Mouse (Mus musculus): ENCODE data around the gene Cerkl. TPM values are rescaled to one million over a fixed set of nuclear protein-coding genes. Genes with fewer than 3 reads are reported as not detected.
A peak's percentile ranks its signal among the peaks of the same experiment; 100 is the strongest.

Gene Cerkl
- total RNA-seq (2022): 1 to 10 TPM; 5.9 to 7.8 (median 6.4) TPM

DNA sequence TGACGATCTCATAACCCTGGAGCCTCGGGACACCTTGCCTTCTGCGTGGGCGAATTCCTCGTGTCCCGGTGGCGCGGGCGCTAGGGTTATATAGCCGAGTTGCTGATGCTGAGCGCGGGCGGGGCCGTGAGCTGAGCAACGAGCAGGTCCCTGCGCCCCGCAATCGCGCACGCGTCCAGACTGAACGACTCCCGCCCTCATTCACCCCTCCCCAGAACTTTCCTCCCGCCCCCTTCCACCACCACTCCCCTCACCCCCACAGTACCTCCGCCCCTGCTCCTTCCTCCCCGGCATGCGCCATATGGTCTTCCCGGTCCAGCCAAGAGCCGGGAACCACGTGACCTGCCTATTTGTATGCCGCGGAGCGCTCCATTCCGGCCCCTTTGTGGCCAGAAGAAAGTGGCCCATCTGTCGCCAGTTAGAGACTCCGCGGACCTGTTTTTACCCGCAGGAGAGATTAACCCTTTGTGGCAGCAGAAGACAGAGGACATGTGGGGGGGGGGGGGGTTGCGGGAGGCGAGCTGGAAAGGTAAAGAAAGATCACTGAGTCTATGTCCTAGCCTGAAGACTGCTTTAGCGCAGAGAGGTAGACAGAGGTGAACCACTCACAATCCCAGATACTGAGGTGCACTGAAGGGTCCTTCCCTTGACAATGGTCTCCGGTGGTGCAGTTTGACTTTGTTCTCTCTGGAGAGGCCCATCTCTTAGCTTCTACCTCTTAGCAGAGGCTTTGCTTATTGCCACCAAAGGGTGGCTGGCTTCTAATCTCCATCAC lies at the start of gene Cerkl, which contains the start of gene Neurod1:
Gene Cerkl, minus strand, starts transcription at position 211 of the 775 bp plus-strand sequence.
Gene Neurod1, minus strand, starts transcription at position 177 of the 775 bp plus-strand sequence.
- peak; percentile 56 to 66 for DNase-seq (ENCODE audit: low spot score in 2 of 2)

DNA sequence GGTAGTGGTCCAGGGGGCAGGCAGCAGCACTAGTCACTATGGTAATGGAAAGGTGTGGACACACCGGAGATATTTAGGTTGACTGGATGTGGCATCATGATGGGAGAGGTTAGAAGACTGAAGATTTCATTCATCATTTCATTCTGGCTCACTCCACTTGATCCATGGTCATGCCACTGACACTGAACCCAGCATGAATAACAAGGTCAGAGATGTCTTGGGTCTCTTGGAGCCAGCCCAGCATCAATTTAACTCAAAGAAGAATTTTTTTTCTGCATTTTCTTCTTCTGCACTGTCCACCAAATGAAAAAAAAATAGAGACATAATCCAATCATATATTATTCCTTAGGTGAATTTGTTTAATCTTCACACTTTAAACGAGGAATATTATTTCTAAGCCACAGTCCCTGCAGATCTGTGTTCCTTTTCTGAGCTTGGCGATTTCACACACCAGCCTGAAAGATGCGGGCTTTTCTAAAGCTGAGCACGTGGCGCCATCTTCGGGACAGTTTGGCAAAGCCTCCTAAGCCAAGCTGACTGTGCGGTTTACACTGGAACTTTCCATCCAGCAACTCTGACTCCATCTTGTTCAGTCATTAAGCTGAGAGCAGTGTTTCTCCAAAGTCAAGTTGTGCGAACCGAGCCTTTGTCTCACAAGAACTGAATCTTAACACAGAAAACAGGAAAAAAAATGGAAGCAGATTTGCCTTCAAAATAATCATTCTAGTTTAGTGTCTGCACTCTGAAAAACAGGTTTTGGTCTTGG lies 42.6 kb upstream of the Cerkl start:
- peak; percentile 55 to 82 for DNase-seq (ENCODE audit: low spot score in 2 of 2)

DNA sequence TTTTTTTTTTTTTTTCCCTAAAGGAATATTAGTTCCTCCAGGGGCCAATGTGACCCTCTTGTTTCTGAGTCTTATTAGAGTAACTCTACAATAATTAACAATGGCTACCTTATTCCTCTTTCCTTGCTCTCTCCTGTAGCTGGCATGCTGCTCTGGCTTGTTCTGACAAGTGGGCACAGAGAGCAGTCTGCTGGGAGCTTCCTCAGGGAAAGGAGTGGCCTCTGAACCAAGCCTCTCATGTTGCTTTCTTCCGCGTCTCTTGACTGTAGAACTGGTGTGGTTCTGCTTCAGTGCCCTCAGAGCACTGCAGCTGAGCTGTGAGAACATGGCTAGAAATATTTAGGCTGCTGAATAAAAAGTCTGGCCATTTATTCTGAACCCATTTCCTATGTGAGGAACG lies 28.5 kb upstream of the Cerkl start:
- no peak for DNase-seq (ENCODE audit: low spot score in 2 of 2)

DNA sequence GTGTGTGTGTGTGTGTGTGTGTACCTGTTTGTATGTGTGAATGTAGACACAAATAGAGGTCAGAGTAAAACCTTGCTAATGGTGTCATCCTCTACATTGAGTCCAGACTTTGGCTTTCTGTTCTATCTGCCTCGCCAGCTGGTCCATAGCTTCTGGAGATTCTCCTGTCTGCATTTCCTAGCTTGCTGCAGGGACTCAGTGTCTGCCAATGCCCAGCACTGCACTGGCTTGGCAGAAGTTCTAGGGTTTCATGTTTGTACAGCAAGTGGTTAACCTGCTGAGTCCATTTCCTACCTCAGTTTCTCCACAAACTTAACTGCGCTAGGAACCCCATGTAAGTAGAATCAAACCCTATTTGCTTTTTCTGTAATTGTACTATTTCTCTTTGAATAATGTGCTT lies 25.9 kb upstream of the Cerkl start:
- DNase-seq (ENCODE audit: low spot score in 2 of 2): no peak

DNA sequence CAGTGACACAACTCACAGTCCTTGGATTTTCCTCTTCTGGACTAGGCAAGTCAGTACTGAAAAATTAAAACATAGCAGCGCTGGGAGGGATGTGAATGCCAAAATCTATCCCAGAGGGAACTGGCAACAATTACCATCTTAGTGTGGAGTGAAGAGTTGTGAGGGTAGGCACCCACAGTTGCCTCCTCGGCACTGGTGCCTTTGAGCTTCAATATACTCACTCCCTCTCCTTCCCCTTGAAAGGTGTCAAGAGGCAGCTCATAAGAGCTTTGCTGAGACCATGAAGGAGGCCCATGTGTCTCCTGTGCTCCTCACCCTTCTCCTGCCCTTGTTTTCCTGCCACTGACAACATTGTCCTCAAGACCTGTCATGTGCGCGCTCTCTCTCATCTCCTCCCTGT lies 5.8 kb upstream of the Cerkl start:
- DNase-seq (ENCODE audit: low spot score in 2 of 2): no peak

DNA sequence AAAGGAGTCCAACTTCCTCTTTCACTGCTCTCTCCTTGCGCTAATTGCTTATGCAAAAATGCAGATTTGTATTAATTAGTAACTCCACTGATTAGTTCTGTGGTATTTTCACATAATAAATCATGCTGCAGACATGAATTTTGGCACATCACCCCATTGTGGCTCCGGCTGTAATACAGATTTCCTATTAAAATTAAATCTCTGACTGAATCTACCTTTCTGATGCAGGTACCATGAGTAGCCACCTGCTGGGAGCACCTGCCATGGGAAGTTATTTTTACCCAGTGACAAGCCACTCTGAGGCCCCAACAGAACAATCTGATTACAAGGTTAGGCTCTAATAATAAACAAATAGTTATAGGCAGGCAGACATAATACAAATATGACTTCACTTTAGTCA lies 5.3 kb upstream of the Cerkl start:
- DNase-seq (ENCODE audit: low spot score in 2 of 2): no peak

DNA sequence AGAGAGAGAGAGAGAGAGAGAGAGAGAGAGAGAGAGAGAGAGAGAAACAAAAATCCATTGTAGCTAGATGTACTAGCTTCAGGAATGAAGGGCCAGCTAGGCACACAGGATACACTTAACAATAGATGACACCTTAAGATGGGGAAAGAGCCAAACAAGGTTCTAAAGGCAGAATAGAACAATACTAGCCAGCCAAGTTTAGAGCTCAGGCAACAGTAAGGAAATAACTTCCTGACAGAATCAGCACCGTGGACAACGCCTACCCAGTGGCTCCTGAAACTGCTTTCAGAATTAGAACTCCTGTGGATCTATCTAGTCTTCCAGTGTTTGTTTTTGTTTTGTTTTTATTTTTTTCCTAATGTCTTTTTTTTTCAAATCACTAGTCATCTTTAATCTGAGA lies 4.0 kb upstream of the Cerkl start:
- no peak for DNase-seq (ENCODE audit: low spot score in 2 of 2)

DNA sequence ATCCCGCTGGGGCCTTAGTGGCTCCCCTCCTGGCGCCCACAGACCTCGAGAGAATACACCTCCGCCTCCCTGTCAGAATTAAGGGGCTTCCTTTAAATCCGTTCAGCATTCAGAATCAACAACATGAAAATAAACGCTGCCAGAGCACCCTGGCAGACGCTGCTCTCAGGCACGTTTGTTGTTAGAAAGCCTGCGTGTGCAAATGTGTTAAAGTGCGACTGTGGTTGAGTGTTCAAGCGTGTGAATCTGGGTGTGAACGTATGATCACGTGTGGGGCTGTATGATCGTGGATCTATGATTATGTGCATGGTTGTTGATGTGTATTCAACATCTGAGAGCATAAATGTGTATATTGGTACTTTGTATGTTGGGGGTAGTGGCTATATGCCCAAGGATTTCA lies 3.5 kb upstream of the Cerkl start:
- no peak for DNase-seq (ENCODE audit: low spot score in 2 of 2)

DNA sequence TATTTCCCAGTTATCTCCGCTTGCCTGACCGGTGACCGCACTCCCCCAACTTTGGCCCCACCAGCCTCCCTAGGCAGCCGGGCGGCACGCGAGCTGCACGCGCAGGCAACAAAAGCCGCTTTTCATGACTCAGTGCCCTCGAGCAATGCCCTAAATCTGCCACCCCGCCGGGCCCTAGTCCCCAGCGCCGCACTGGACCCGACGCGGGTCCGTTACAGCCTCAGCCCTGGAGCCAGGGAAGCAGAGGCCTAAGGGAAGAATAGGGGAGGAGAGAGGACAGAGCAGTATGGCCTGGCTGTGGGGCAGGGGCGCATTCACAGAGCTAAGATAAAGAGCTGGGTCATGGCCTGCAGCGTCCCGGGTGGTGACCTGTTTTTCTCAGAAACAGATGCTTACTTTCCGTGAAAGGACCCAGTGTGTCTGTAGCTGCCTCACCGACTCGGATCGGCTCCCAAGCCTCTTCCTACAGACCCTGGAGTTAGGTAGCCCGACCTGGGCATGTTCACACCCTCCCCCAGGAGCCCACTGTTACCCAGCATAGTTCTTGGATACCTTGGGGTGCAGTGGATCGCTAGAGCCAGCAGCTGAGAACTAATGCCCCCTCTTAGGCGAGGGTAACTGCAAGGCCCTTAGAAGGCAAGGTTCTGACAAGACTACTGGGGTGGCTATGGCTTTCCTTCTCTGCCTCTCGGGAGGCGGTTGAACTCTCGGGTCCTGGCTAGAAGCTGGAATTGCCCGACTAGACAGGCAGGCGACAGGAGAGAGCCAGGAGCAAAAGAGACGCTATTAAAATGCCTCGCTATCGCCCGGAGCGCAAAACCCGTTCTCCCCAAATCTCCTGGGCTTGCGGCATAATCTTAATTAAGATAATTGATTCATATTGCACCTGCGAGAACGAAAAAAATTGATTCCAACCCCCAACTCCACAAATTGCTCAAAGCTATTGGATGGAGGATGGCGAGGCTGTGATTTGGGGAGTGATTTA lies 2.8 kb upstream of the Cerkl start:
- no peak for DNase-seq (ENCODE audit: low spot score in 2 of 2)

DNA sequence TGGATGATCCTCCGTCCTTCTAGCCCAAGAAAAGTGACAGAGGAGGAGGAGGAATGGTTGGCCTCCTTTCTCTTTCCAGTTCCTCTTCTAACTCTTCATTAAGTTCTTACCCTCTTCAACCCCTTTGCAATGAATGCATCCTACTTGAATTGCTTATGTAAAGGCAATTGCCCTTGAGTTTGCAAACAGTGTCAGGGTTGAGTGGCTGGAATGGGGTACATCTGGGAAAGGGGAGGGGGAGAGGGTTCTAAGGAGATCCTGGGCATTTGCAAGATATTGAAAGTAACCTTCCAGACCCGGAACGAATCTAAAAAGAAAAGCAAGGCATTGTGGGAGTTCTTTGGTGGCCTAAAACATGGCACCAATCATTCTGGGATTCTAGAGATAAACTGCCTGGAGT lies 1.3 kb upstream of the Cerkl start:
- no peak for DNase-seq (ENCODE audit: low spot score in 2 of 2)

DNA sequence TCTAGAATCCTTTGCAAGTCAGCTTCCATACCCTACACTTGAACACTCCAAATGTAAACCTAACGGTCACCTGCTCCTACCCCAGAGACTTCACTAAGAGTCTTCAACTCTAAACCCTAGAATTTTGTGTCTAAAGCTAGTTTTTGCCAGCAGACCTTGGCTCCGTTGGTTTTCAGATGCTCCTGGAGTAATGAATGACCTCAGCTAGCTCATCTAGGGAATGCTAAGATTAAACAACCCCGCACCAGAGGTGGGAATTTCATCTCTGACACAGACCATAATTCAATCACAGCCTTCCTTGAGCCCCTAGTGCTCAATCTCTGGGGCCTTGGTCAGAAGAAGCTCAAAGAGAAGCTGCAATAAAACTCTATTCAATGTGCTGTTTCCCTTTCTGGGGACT lies 849 bp upstream of the Cerkl start:
- no peak for DNase-seq (ENCODE audit: low spot score in 2 of 2)

DNA sequence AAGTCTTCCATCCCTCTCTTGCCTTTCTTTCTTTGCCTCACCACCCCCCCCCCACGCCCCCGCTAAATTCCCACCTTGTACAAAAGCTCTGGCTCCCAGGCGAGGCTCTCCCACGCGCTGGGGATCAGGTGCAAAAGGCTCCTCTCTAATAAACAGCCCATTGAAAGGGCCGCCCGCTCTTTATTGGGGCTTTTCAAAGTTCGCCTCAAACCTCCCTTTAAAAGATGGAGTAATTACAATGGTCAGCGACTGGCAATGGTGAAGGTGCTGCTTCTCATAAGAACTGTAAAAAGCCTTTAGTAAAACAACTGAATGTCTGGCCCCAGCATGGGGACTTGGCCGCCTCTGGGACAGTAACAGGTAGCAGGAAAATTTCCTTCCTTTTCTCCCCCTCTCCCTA lies 939 bp downstream of the Cerkl start:
- no peak for DNase-seq (ENCODE audit: low spot score in 2 of 2)

DNA sequence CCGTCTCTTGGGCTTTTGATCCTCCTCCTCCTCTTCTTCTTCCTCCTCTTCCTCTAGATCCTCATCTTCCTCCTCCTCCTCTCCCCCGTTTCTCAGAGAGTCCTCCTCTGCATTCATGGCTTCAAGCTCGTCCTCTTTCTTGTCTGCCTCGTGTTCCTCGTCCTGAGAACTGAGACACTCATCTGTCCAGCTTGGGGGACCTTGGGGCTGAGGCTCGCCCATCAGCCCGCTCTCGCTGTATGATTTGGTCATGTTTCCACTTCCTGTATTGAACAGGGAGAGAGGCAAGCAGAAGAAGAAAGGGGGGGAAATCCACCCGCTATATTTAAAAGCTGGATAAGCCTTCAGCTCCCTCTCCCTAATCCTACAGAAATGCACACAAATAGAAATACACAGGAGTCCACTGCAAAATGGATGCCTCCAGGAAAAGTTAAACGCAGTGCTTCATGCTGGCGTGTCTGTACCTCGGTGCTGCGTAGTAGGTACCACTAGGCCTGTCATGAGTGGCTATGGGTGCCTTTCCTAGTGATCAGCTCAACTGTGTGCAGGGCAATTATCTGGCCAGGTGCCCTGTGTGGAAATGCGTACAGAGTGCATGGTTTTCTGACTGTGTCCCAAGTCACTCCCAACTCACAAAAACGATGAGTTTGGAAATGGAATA lies 1.7 kb downstream of the Cerkl start:
- peak; percentile 20 to 28 for DNase-seq (ENCODE audit: low spot score in 2 of 2)

DNA sequence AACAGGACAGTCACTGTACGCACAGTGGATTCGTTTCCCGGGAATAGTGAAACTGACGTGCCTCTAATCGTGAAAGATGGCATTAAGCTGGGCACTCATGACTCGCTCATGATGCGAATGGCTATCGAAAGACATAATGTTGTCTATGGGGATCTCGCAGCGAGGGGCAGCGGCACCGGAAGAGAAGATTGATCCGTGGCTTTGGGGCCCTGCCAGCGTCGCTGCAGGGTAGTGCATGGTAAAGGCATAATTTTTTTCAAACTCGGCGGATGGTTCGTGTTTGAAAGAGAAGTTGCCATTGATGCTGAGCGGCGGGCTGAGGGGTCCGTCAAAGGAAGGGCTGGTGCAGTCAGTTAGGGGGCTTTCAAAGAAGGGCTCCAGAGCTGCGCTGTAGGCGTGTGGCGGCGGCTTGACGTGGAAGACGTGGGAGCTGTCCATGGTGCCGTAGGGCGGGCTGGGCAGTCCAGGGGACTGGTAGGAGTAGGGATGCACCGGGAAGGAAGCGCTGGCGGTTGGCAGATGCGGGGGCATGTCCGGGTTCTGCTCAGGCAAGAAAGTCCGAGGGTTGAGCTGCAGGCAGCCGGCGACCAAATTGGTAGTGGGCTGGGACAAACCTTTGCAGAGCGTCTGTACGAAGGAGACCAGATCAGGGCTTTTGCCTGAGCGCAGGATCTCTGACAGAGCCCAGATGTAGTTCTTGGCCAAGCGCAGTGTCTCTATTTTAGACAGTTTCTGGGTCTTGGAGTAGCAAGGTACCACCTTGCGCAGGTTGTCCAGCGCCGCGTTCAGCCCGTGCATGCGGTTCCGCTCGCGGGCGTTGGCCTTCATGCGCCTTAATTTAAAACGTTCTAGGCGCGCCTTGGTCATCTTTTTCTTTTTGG lies 2.4 kb downstream of the Cerkl start:
- peak in 1 of 2 experiments; percentile 35 for DNase-seq (ENCODE audit: low spot score in 2 of 2)

DNA sequence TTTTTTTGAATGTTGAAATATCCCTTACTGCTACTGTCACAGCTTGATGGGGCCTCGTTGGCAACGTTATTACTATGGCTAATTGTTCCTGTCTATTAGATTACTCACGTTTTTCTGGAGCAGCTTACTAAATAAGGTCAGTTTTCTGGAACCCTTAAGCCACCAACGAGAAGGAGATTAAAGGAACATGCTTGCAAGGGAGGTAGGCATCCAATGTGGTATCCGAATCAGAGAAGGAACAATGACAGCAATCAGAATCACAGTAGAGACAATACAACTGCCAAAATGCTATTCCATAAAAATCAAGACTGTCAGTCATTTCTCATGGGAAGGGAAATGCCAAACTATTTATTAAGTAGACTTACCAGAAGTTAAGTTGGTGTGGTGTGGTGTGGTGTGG lies 5.1 kb downstream of the Cerkl start:
- DNase-seq (ENCODE audit: low spot score in 2 of 2): no peak

DNA sequence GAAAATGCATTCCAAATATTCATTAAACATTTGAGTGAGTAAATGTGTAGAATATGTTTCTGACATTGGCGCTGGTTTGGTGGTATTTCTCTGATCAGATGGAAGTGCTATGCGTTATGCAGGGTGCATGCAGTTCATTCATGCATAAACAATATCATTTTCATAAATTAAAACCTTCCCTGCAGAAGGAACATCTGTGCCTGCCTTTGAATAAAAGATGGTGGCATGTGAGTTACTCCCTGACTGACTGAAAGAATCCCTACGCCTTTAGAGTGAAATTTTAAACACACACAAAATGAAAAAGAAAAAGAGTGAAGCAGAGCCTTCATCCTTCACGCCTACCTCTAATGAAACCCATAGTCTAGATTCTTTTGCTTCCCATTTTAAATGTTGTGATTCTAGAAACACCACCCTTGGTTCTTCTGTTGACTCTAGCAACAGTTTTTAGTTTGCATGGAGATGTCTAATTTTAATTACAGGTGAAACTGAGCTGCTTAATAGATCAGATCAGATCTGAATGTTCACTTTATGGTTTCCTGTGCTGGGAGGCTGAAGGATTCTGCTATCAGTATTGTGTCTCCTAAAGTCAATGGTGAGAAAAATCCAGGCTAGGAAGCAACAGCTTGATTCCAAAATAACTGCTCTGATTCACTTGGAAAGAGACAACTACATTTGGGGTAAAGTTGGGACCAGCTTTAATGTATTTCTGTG lies 5.7 kb downstream of the Cerkl start:
- no peak for DNase-seq (ENCODE audit: low spot score in 2 of 2)

DNA sequence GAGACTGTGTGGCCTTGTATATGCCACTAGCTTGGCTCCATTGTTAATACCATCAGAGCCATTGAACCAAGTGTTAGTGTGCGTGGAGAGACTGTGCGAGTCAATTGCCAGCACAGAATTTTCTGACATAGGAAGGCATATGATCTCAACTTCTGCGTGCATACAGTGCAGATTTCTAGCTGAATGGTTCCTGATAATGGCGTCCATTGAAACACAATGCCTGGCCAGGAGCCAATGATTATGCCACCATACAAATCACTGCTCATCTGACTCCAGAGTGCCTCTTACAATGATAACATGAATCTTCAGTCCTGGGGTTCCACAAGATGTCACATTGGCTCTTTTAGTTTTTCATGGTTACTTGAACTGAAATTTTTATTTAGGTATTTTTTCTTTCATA lies 7.2 kb downstream of the Cerkl start:
- DNase-seq (ENCODE audit: low spot score in 2 of 2): no peak

DNA sequence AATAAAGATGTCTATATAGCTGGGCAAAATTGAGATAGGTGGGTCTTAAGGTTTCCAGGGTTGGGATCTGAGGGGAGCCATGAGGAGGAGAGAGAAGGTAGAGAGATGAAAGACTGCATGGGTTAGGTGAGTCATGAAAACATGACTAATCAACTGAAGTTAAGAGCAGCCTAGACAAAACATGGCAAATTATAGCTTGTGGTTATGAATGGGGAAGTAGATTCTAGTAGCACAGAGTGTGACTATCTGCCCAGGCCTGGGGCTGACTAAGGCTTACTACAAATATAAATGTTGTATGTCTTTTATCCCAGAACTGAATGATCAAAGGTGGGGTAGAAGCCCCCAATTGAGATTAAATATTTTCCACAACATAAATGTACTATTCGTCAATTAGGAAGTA lies 9.4 kb downstream of the Cerkl start:
- no peak for DNase-seq (ENCODE audit: low spot score in 2 of 2)

DNA sequence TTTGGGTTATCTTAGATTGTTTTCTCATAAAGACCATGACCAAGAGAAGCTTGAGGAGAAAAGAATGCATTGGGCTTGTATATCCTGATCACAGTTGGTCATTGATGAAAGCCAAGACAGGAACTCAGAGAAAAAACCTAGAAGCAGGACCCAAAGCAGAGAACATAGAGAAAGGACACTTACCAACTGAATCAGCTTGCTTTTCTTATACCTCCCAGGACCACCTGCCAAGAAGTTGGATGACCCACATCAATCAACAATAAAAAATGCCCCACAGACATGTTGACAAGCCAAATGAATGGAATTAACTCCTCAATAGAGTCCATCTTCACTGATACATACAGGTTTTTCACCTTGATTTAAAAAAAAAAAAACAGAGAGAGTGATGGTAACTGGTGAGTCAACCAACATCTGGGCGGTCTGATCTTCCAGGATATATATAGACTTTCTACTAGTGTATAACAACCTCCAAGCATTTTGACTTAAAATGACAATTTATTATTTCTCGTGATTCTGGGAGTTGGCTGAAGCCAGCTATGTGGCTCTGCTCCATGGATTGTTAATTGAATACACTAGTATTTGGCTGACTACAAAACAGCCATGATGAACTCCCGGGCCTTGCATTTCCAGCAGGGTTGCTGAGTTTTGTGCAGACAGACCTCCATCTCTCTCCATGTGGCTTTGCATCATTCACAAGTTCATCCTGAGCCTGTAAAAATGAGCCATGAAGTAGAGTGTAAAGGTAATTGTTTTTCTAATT lies 12.5 kb downstream of the Cerkl start:
- no peak for DNase-seq (ENCODE audit: low spot score in 2 of 2)

Data from layer of hippocampus, adult 8-10 months (tissue).